Mouse (Mus musculus) left cerebral cortex, adult 9 months (tissue): ENCODE results near the gene Pknox2.

Source experiments
- DNase-seq, 2 experiments: peaks; one replicate each; pipeline ENCODE4 v3.0.0; 2022; ENCODE audit warnings: low spot score in 2 of 2

Pknox2 gene

GRCm38 (mm10) chr9:37101059-37101940, 45.9 kb downstream of the Pknox2 start:
- no peak for DNase-seq

- DNase-seq = no peak
Measured at GRCm38 (mm10) chr9:37099595-37099994, 47.6 kb downstream of the Pknox2 start.

GRCm38 (mm10) chr9:37098600-37098999, 48.6 kb downstream of the Pknox2 start:
- no peak for DNase-seq

- no peak for DNase-seq
Measured at GRCm38 (mm10) chr9:37094230-37094990, 52.8 kb downstream of the Pknox2 start.

GRCm38 (mm10) chr9:37093086-37093485, 54.1 kb downstream of the Pknox2 start:
- DNase-seq = no peak

GRCm38 (mm10) chr9:37089894-37090652, 57.1 kb downstream of the Pknox2 start:
- DNase-seq = no peak

- no peak for DNase-seq
Measured at GRCm38 (mm10) chr9:37085370-37085769, 61.8 kb downstream of the Pknox2 start.

GRCm38 (mm10) chr9:37082246-37082645, 65.0 kb downstream of the Pknox2 start:
- no peak for DNase-seq

GRCm38 (mm10) chr9:37080309-37080708, 66.9 kb downstream of the Pknox2 start:
- DNase-seq = no peak

GRCm38 (mm10) chr9:37077063-37077418, 70.2 kb downstream of the Pknox2 start:
- DNase-seq = no peak

GRCm38 (mm10) chr9:37076386-37077062, 70.7 kb downstream of the Pknox2 start:
- DNase-seq = peak in 1 of 2 experiments; percentile 60

- DNase-seq = no peak
Measured at GRCm38 (mm10) chr9:37075903-37076302, 71.3 kb downstream of the Pknox2 start.

GRCm38 (mm10) chr9:37069391-37070312, 77.6 kb downstream of the Pknox2 start:
- no peak for DNase-seq

- DNase-seq = no peak
Measured at GRCm38 (mm10) chr9:37067473-37067830, 79.8 kb downstream of the Pknox2 start.

- DNase-seq = no peak
Measured at GRCm38 (mm10) chr9:37066732-37067472, 80.3 kb downstream of the Pknox2 start.

- DNase-seq = no peak
Measured at GRCm38 (mm10) chr9:37061627-37062026, 85.6 kb downstream of the Pknox2 start.

- DNase-seq = peak; percentile 75 to 76
Measured at GRCm38 (mm10) chr9:37054703-37055102, 92.5 kb downstream of the Pknox2 start.

- DNase-seq = no peak
Measured at GRCm38 (mm10) chr9:37053601-37054512, 93.3 kb downstream of the Pknox2 start.

- DNase-seq = no peak
Measured at GRCm38 (mm10) chr9:37053041-37053440, 94.2 kb downstream of the Pknox2 start.
